Mouse (Mus musculus): ENCODE results near the gene Maco1.

- TF ChIP-seq POLR2A (IDR thresholded peaks at IDR 0.05; ENCODE audit: control insufficient read depth, extremely low read depth, insufficient read depth, low read length, poor library complexity) (no peak), CTCF (IDR thresholded peaks at IDR 0.05; ENCODE audit: borderline replicate concordance, control insufficient read depth, extremely low read depth, insufficient read depth, low read length, poor library complexity) (no peak)
Measured at GRCm38 (mm10) chr4:134779136-134779934, 73.8 kb downstream of the Maco1 start.
